Mouse (Mus musculus) ES-E14 (cell line): ENCODE measurements around the gene Nap1l5. TPM values are rescaled to one million over a fixed set of nuclear protein-coding genes. Genes with fewer than 3 reads are reported as not detected.

Experiments used
- DNase-seq: peaks from one replicate; pipeline ENCODE4 v3.0.0-alpha.2; 2013; ENCODE audit warnings: low read depth, low spot score
- H3K27ac ChIP-seq: 2 replicates; pipeline ENCODE4 v1.5.1; 2012; ENCODE audit warnings: low read depth, mild to moderate bottlenecking, low read length, moderate library complexity, mixed read lengths; ENCODE audit not compliant: poor library complexity, insufficient read depth, severe bottlenecking
- H3K36me3 ChIP-seq: 2 replicates; pipeline ENCODE4 v1.6.1; 2012; ENCODE audit warnings: mild to moderate bottlenecking, low read length, moderate library complexity, mixed read lengths; ENCODE audit not compliant: control insufficient read depth, poor library complexity, insufficient read depth, severe bottlenecking
- H3K4me1 ChIP-seq, 2 experiments: fragments of 150-350 bp in 1 of 2; sonication (generic) in 1 of 2; 2 replicates each; pipeline ENCODE4 v1.6.1; 2012; ENCODE audit warnings: low read length in 2 of 2, mild to moderate bottlenecking in 1 of 2, mixed read lengths in 1 of 2; ENCODE audit not compliant: control insufficient read depth in 2 of 2, insufficient read depth in 2 of 2, poor library complexity in 1 of 2
- H3K4me3 ChIP-seq, 2 experiments: fragments of 150-350 bp in 1 of 2; sonication (generic) in 1 of 2; 2 replicates each; pipeline ENCODE4 v1.5.1; 2012; ENCODE audit warnings: low read length in 2 of 2, low read depth in 1 of 2, mild to moderate bottlenecking in 1 of 2, mixed read lengths in 1 of 2; ENCODE audit not compliant: insufficient read depth in 1 of 2, poor library complexity in 1 of 2, severe bottlenecking in 1 of 2
- H3K9ac ChIP-seq: 2 replicates; pipeline ENCODE4 v1.6.1; 2012; ENCODE audit warnings: low read depth, mild to moderate bottlenecking, low read length, mixed read lengths; ENCODE audit not compliant: poor library complexity, insufficient read depth, severe bottlenecking
- H3K9me3 ChIP-seq: fragments of 150-350 bp; sonication (generic); 2 replicates; pipeline ENCODE4 v1.6.1; 2012; ENCODE audit warnings: low read depth, mild to moderate bottlenecking, low read length; ENCODE audit not compliant: control insufficient read depth, insufficient read depth
- CHD2 ChIP-seq: IDR thresholded peaks from 2 replicates; pipeline ENCODE4 v1.6.1; 2014; ENCODE audit warnings: mild to moderate bottlenecking, low read depth, low read length, inconsistent platforms
- HCFC1 ChIP-seq: IDR thresholded peaks from 2 replicates; pipeline ENCODE4 v1.6.1; 2012; ENCODE audit warnings: low read length, inconsistent platforms, borderline replicate concordance; ENCODE audit not compliant: insufficient read depth
- MAFK ChIP-seq: IDR thresholded peaks from 2 replicates; pipeline ENCODE4 v1.6.1; 2014; ENCODE audit warnings: mild to moderate bottlenecking, low read depth, low read length, inconsistent platforms; ENCODE audit not compliant: insufficient read depth
- ZC3H11A ChIP-seq: IDR thresholded peaks from 2 replicates; pipeline ENCODE4 v1.6.1; 2012; ENCODE audit warnings: low read depth, mild to moderate bottlenecking, inconsistent platforms, low read length, borderline replicate concordance
- ZNF384 ChIP-seq: IDR thresholded peaks from 2 replicates; pipeline ENCODE4 v1.6.1; 2012; ENCODE audit warnings: low read depth, low read length, inconsistent platforms
- in situ Hi-C, 2 experiments: fragments of 600-800 bp; cut with MboI; formaldehyde crosslinking; loops; one replicate each; pipeline ENCODE4 v1.15.1; 2025; ENCODE audit warnings: low sequenced_read_pairs in 2 of 2, inconsistent platforms in 1 of 2; ENCODE audit not compliant: unreplicated experiment in 2 of 2
- total RNA-seq: library from RNA; depleted of rRNA; stranded (reverse); fragments of 300-350 nt; gene quantifications from 2 replicates; pipeline ENCODE4 v1.2.3, GENCODE M21; 2012

The Nap1l5 gene
- total RNA-seq, 1 experiment: 0.67 TPM

GRCm38 (mm10) chr6:58903171-58903570, 3.7 kb downstream of the Nap1l5 start:
- Histone ChIP-seq H3K4me1 (no peaks in the 10 kb centered on the region), H3K4me3 (no peak overlapping the region), H3K27ac (no peak overlapping the region), H3K36me3 (peaks cover 5% of the 10 kb centered on the region; the same call in 1 of the 2 replicates), H3K9me3 (peaks cover 17% of the 10 kb centered on the region), H3K9ac (no peak overlapping the region)
- DNase-seq: no peak
- TF ChIP-seq MAFK (no peak), ZC3H11A (no peak), CHD2 (no peak), ZNF384 (no peak), HCFC1 (no peak)
- in situ Hi-C loops: no loop called here

GRCm38 (mm10) chr6:58900536-58900935, 6.3 kb downstream of the Nap1l5 start:
- TF ChIP-seq CHD2 (no peak), HCFC1 (no peak), MAFK (no peak), ZC3H11A (no peak), ZNF384 (no peak)
- no peak overlapping the region for H3K9ac ChIP-seq
- in situ Hi-C loops: no loop called here
- no peak overlapping the region for H3K27ac ChIP-seq
- no peaks in the 10 kb centered on the region for H3K4me1 ChIP-seq
- peaks cover 5% of the 10 kb centered on the region; the same call in 1 of the 2 replicates for H3K36me3 ChIP-seq
- H3K4me3 ChIP-seq: no peak overlapping the region
- peaks cover 10% of the 10 kb centered on the region for H3K9me3 ChIP-seq
- no peak for DNase-seq

GRCm38 (mm10) chr6:58899076-58899475, 7.8 kb downstream of the Nap1l5 start:
- Histone ChIP-seq H3K36me3 (peaks cover 5% of the 10 kb centered on the region; the same call in 1 of the 2 replicates), H3K4me1 (no peaks in the 10 kb centered on the region), H3K27ac (no peak overlapping the region), H3K4me3 (no peak overlapping the region), H3K9me3 (no peaks in the 10 kb centered on the region), H3K9ac (no peak overlapping the region)
- in situ Hi-C loops: no loop called here
- DNase-seq: no peak
- TF ChIP-seq ZNF384 (no peak), MAFK (no peak), HCFC1 (no peak), CHD2 (no peak), ZC3H11A (no peak)

GRCm38 (mm10) chr6:58896648-58897047, 10.2 kb downstream of the Nap1l5 start:
- H3K4me1 ChIP-seq: no peaks in the 10 kb centered on the region
- H3K36me3 ChIP-seq: no peaks in the 10 kb centered on the region; the same call in none of the 2 replicates
- H3K9me3 ChIP-seq: no peaks in the 10 kb centered on the region
- no peak overlapping the region for H3K27ac ChIP-seq
- no peak for DNase-seq
- H3K4me3 ChIP-seq: no peak overlapping the region
- TF ChIP-seq ZC3H11A: no peak
- no peak overlapping the region for H3K9ac ChIP-seq
- in situ Hi-C loops: no loop called here

GRCm38 (mm10) chr6:58894994-58895393, 11.9 kb downstream of the Nap1l5 start:
- Histone ChIP-seq H3K9me3 (no peaks in the 10 kb centered on the region), H3K27ac (no peak overlapping the region), H3K4me3 (no peak overlapping the region), H3K36me3 (peaks cover 2% of the 10 kb centered on the region), H3K4me1 (no peaks in the 10 kb centered on the region), H3K9ac (no peak overlapping the region)
- DNase-seq: no peak
- TF ChIP-seq ZNF384 (no peak), MAFK (no peak), ZC3H11A (no peak), CHD2 (no peak), HCFC1 (no peak)
- in situ Hi-C loops: no loop called here
